Mouse (Mus musculus) cortical plate, adult 2 months (tissue): ENCODE data around the gene Vill.

Source experiments
- CTCF ChIP-seq: fragments of 200-500 bp; IDR thresholded peaks from 2 replicates; pipeline ENCODE4 v1.5.1; 2011; ENCODE audit warnings: mild to moderate bottlenecking, control low read depth, low read length; ENCODE audit not compliant: insufficient read depth; ENCODE audit errors: extremely low read depth
- POLR2A ChIP-seq: fragments of 200-500 bp; IDR thresholded peaks from 2 replicates; pipeline ENCODE4 v1.6.1; 2011; ENCODE audit warnings: mild to moderate bottlenecking, low read length, control low read depth; ENCODE audit not compliant: insufficient read depth; ENCODE audit errors: extremely low read depth

DNA sequence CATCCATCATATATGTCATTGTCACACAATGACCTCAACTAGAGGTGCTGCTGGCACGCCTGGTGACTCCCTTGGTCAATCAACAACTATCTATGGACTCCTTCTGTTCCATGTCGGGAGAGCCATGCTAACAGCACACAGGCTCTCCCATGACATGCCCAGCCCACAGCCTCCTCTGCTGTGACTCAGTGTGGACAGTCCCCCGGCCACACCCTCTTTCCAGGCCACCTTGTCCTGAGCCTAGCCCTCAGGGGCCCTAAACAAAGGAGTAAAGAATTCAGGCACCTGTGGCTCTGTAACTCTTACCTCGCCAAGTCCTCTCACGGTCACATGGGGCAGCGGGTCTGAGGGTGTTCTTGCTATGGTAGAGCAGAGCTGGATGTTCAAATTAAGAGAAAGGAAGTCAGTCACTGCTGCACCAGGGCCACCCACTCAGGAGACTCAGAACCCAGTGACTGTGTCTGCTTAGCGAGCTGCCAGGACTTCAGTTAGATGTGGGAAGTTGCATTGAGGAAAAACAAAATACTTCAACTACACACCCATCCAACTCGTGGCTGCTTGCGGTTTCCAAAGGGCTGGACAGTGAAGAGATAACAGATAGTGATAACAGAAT is 1.5 kb downstream of the Vill start:
- TF ChIP-seq POLR2A (no peak), CTCF (no peak)
